ENCODE assay signal across 8 mouse cellular contexts in the genomic region with DNA sequence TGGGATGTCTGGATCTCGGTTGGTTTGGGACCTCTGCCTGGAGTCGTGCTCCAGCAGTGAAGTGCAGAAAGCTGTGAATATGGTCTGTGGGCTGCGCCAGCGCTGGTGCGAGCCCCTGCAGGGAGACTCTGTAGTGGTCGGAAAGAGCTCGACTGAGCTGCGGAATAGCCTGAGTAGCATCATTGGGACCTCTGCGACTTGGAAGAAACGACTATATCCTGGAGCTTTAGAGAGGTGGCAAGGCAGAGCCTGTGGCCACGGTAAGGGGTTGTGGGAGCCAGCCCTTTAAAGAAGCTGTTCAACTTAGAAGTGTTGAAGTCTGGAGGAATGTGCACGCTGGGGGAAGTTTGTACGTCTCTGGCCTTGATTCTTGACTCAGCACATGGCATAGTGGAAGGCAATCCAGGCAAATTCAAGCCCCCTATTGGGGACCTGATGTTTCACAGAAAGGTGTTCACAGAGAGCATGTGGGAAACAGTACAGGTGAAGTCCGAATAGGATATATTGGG. TPM values are rescaled to one million over a fixed set of nuclear protein-coding genes. Genes with fewer than 3 reads are reported as not detected.
A peak's percentile ranks its signal among the peaks of the same experiment; 100 is the strongest.
DNase-seq lines count a peak whose midpoint lies in the region; ATAC-seq and TF ChIP-seq lines count a peak whose summit lies in the region.

No protein-coding gene starts in this region.

- H3K27me3 ChIP-seq in kidney, adult 2 months (replicated peaks; ENCODE audit: control insufficient read depth, insufficient read depth, low read length) = no peaks in the 10 kb centered on the region
- no peaks in the 10 kb centered on the region for H3K27me3 ChIP-seq in hindbrain, embryonic 11.5 days (ENCODE audit: control insufficient read depth, insufficient read depth, low read length)
- no peaks in the 10 kb centered on the region for H3K27me3 ChIP-seq in midbrain, embryonic 13.5 days

- H3K9ac ChIP-seq in hindbrain, embryonic 11.5 days (ENCODE audit: low read depth, low read length) = peak overlapping the region; percentile 81
- peak overlapping the region; percentile 83 for H3K9ac ChIP-seq in midbrain, embryonic 13.5 days (replicated peaks)

- no peaks in the 10 kb centered on the region for H3K9me3 ChIP-seq in hindbrain, embryonic 11.5 days (ENCODE audit: control insufficient read depth, low read length)
- no peaks in the 10 kb centered on the region for H3K9me3 ChIP-seq in midbrain, embryonic 13.5 days

- peak overlapping the region; percentile 91 for H3K4me3 ChIP-seq in kidney, adult 2 months (ENCODE audit: insufficient read depth, low read depth, low read length)
- peak overlapping the region; percentile 62 for H3K4me3 ChIP-seq in hindbrain, embryonic 11.5 days (ENCODE audit: low read depth, low read length)
- H3K4me3 ChIP-seq in midbrain, embryonic 13.5 days (replicated peaks) = peak overlapping the region; percentile 73

- H3K27ac ChIP-seq in kidney, adult 2 months (ENCODE audit: insufficient read depth, low read depth, low read length) = peak overlapping the region; percentile 34; the same call in 1 of the 2 replicates
- peak overlapping the region; percentile 68 for H3K27ac ChIP-seq in hindbrain, embryonic 11.5 days (ENCODE audit: low read depth, low read length)
- H3K27ac ChIP-seq in midbrain, embryonic 13.5 days = peak overlapping the region; percentile 85

- H3K4me1 ChIP-seq in kidney, adult 2 months (ENCODE audit: control insufficient read depth, insufficient read depth, low read length) = peaks cover 15% of the 10 kb centered on the region
- H3K4me1 ChIP-seq in hindbrain, embryonic 11.5 days (replicated peaks; ENCODE audit: control insufficient read depth, insufficient read depth, low read length) = no peaks in the 10 kb centered on the region
- peaks cover 39% of the 10 kb centered on the region for H3K4me1 ChIP-seq in midbrain, embryonic 13.5 days (replicated peaks)

- no peak for TF ChIP-seq POLR2A in kidney, adult 2 months (IDR thresholded peaks at IDR 0.05; ENCODE audit: low read depth, low read length)

- H3K36me3 ChIP-seq in kidney, adult 2 months (ENCODE audit: control insufficient read depth, insufficient read depth, low read length) = no peaks in the 10 kb centered on the region
- H3K36me3 ChIP-seq in hindbrain, embryonic 11.5 days (ENCODE audit: control insufficient read depth, insufficient read depth, low read length) = no peaks in the 10 kb centered on the region
- H3K36me3 ChIP-seq in midbrain, embryonic 13.5 days = peaks cover 16% of the 10 kb centered on the region

- H3K4me2 ChIP-seq in hindbrain, embryonic 11.5 days (replicated peaks; ENCODE audit: low read depth, low read length) = peak overlapping the region; percentile 76
- H3K4me2 ChIP-seq in midbrain, embryonic 13.5 days (replicated peaks) = peak overlapping the region; percentile 88

- WGBS in kidney, adult 2 months = 3% methylated on average over 14 of the region's 14 CpGs
- WGBS in hindbrain, embryonic 11.5 days = 5% methylated on average over 14 of the region's 14 CpGs
- WGBS in midbrain, embryonic 13.5 days = 3% methylated on average over 14 of the region's 14 CpGs

- no peak for TF ChIP-seq CTCF in kidney, adult 2 months (conservative IDR thresholded peaks at IDR 0.05; ENCODE audit: insufficient read depth, insufficient read length, low read depth, low read length)

- no peak for ATAC-seq in hindbrain, embryonic 11.5 days (ENCODE audit: low FRiP score)
- ATAC-seq in midbrain, embryonic 13.5 days = peak; percentile 36; the same call in 1 of the 2 replicates

- DNase-seq in kidney, adult 2 months = no peak
- DNase-seq in kidney, postnatal 4 days = no peak
- peak; percentile 67 for DNase-seq in R1 (ENCODE audit: low read depth, low spot score)
- no peak for DNase-seq in hindbrain, embryonic 11.5 days (ENCODE audit: low spot score)
- DNase-seq in cerebellum, adult 11-12 months = no peak
- DNase-seq in layer of hippocampus, postnatal 14 days (ENCODE audit: low spot score in 2 of 2) = no peak
- no peak for DNase-seq in cerebellum, adult 18-20 months

RNA-seq across cellular contexts. Expression of a gene that starts 2.8 kb away (rescaled TPM):
- 5.7 and 7.3 TPM in 2 replicates for polyA plus RNA-seq in kidney, adult 2 months (2012; rRNA removed)
- 60.5 and 61.5 TPM in 2 replicates for polyA plus RNA-seq in hindbrain, embryonic 11.5 days (2014; fragmentation: Nextera tagmentation; extraction: Ambion mirVana)
- 20.0 and 26.3 TPM in 2 replicates for polyA plus RNA-seq in midbrain, embryonic 13.5 days (2015; fragmentation: Nextera tagmentation; extraction: Ambion mirVana)
- 10 to 100 TPM in 1 of 2 experiments, 1 to 10 TPM in 1; 9.5 to 12.5 TPM for total RNA-seq in layer of hippocampus, postnatal 14 days (2021)

RNA-seq across cellular contexts. Expression of a gene that starts 20.7 kb away (rescaled TPM):
- 73.7 and 98.9 TPM in 2 replicates for polyA plus RNA-seq in kidney, adult 2 months (2012; rRNA removed)
- 47.9 and 51.1 TPM in 2 replicates for polyA plus RNA-seq in hindbrain, embryonic 11.5 days (2014; fragmentation: Nextera tagmentation; extraction: Ambion mirVana)
- 50.1 and 55.7 TPM in 2 replicates for polyA plus RNA-seq in midbrain, embryonic 13.5 days (2015; fragmentation: Nextera tagmentation; extraction: Ambion mirVana)
- 10 to 100 TPM; 82.9 to 97.3 TPM for total RNA-seq in layer of hippocampus, postnatal 14 days (2021)

RNA-seq across cellular contexts. Expression of a gene that starts 22.2 kb away (rescaled TPM):
- polyA plus RNA-seq in kidney, adult 2 months (2012; rRNA removed) = 85.8 and 93.9 TPM in 2 replicates
- 19.7 and 20.5 TPM in 2 replicates for polyA plus RNA-seq in hindbrain, embryonic 11.5 days (2014; fragmentation: Nextera tagmentation; extraction: Ambion mirVana)
- polyA plus RNA-seq in midbrain, embryonic 13.5 days (2015; fragmentation: Nextera tagmentation; extraction: Ambion mirVana) = 16.8 and 17.3 TPM in 2 replicates
- total RNA-seq in layer of hippocampus, postnatal 14 days (2021) = 10 to 100 TPM; 84.0 to 85.6 TPM

RNA-seq across cellular contexts. Expression of a gene that starts 35.8 kb away (rescaled TPM):
- polyA plus RNA-seq in kidney, adult 2 months (2012; rRNA removed) = 3.2 and 4.1 TPM in 2 replicates
- polyA plus RNA-seq in hindbrain, embryonic 11.5 days (2014; fragmentation: Nextera tagmentation; extraction: Ambion mirVana) = 5.3 and 5.4 TPM in 2 replicates
- 2.1 and 2.4 TPM in 2 replicates for polyA plus RNA-seq in midbrain, embryonic 13.5 days (2015; fragmentation: Nextera tagmentation; extraction: Ambion mirVana)
- total RNA-seq in layer of hippocampus, postnatal 14 days (2021) = 1 to 10 TPM; 3.4 to 4.2 TPM

RNA-seq across cellular contexts. Expression of a gene that starts 57.4 kb away (rescaled TPM):
- polyA plus RNA-seq in kidney, adult 2 months (2012; rRNA removed) = 0.65 and 0.81 TPM in 2 replicates
- polyA plus RNA-seq in hindbrain, embryonic 11.5 days (2014; fragmentation: Nextera tagmentation; extraction: Ambion mirVana) = 2.3 and 2.9 TPM in 2 replicates
- polyA plus RNA-seq in midbrain, embryonic 13.5 days (2015; fragmentation: Nextera tagmentation; extraction: Ambion mirVana) = 1.3 and 1.9 TPM in 2 replicates
- total RNA-seq in layer of hippocampus, postnatal 14 days (2021) = not detected

Comparison
In these comparisons a context has a peak if more than half of its experiments do, and no peak if none do; other contexts are left out.
1. H3K27ac ChIP-seq: peak in every context shown above with its lines; median percentile 85 in midbrain, embryonic 13.5 days; 68 in hindbrain, embryonic 11.5 days; 34 in kidney, adult 2 months.